Mouse (Mus musculus): ENCODE measurements around the gene Mrpl39. TPM values are rescaled to one million over a fixed set of nuclear protein-coding genes. Genes with fewer than 3 reads are reported as not detected.
A peak's percentile ranks its signal among the peaks of the same experiment; 100 is the strongest.

The Mrpl39 gene
- polyA plus RNA-seq, 1 experiment from 2014 or later = 35.6 TPM

DNA sequence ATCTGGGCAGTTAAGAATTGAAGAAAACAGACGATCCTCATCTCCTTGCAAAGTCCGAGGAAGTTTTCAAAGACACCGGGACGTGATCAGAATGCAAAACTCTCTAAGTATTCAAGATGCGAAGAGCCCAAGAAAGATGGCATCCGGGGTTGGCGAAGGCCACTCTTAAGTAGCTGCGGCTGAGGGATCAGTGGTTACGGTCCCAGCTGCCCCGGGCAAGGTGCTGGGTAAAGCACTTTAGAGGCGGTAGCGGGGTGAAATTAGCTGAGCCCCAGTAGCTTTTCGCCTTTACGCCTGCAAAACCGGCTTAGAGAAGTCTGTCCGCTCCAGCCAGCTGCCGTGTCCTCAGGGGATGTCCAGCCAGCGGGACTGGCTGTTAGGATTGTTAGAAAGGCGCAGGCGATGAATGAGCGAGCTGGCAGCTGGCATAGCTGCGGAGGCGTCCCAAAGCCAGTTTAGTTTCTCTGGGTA lies 39.3 kb upstream of the Mrpl39 start:
- peak overlapping the region; percentile 78 for H3K9ac ChIP-seq (ENCODE audit: low read depth, low read length)
- H3K27ac ChIP-seq (ENCODE audit: low read depth, low read length) = peak overlapping the region; percentile 93
- H3K36me3 ChIP-seq (ENCODE audit: control insufficient read depth, insufficient read depth, low read length) = no peaks in the 10 kb centered on the region
- H3K4me3 ChIP-seq (ENCODE audit: low read length) = peak overlapping the region; percentile 77
- peaks cover 2% of the 10 kb centered on the region for H3K9me3 ChIP-seq (ENCODE audit: control insufficient read depth, low read length)
- H3K27me3 ChIP-seq (replicated peaks; ENCODE audit: control insufficient read depth, insufficient read depth, low read length) = no peaks in the 10 kb centered on the region
- ATAC-seq = peak; percentile 58
- peaks cover 4% of the 10 kb centered on the region; the same call in 1 of the 2 replicates for H3K4me1 ChIP-seq (ENCODE audit: control insufficient read depth, insufficient read depth, low read depth, low read length)
- peak overlapping the region; percentile 99 for H3K4me2 ChIP-seq (ENCODE audit: low read length)
- 0% methylated on average over 23 of the region's 23 CpGs for WGBS

GRCm38 (mm10) chr16:84774003-84774703 lies 38.6 kb upstream of the Mrpl39 start, which contains the start of gene Jam2:
TSS of gene Jam2 (plus strand) at chr16:84774123.
- no peaks in the 10 kb centered on the region for H3K36me3 ChIP-seq (ENCODE audit: control insufficient read depth, insufficient read depth, low read length)
- peak within 1 kb of the TSS; percentile 78 for H3K9ac ChIP-seq (ENCODE audit: low read depth, low read length)
- H3K4me3 ChIP-seq (ENCODE audit: low read length) = peak within 1 kb of the TSS; percentile 77
- peaks cover 4% of the 10 kb centered on the region; the same call in 1 of the 2 replicates for H3K4me1 ChIP-seq (ENCODE audit: control insufficient read depth, insufficient read depth, low read depth, low read length)
- ATAC-seq = peak; percentile 94
- peak within 1 kb of the TSS; percentile 99 for H3K4me2 ChIP-seq (ENCODE audit: low read length)
- no peaks in the 10 kb centered on the region for H3K9me3 ChIP-seq (ENCODE audit: control insufficient read depth, low read length)
- peak within 1 kb of the TSS; percentile 93 for H3K27ac ChIP-seq (ENCODE audit: low read depth, low read length)
- WGBS = under 1% methylated on average over 40 of the region's 43 CpGs
- H3K27me3 ChIP-seq (replicated peaks; ENCODE audit: control insufficient read depth, insufficient read depth, low read length) = no peaks in the 10 kb centered on the region

- Histone ChIP-seq H3K4me3 (ENCODE audit: low read length) (peak overlapping the region; percentile 77), H3K4me2 (ENCODE audit: low read length) (peak overlapping the region; percentile 99), H3K4me1 (ENCODE audit: control insufficient read depth, insufficient read depth, low read depth, low read length) (peaks cover 4% of the 10 kb centered on the region; the same call in 1 of the 2 replicates), H3K36me3 (ENCODE audit: control insufficient read depth, insufficient read depth, low read length) (no peaks in the 10 kb centered on the region), H3K9ac (ENCODE audit: low read depth, low read length) (peak overlapping the region; percentile 78), H3K27ac (ENCODE audit: low read depth, low read length) (peak overlapping the region; percentile 93), H3K9me3 (ENCODE audit: control insufficient read depth, low read length) (no peaks in the 10 kb centered on the region), H3K27me3 (replicated peaks; ENCODE audit: control insufficient read depth, insufficient read depth, low read length) (no peaks in the 10 kb centered on the region)
- WGBS = under 1% methylated on average over 15 of the region's 15 CpGs
- ATAC-seq = peak; percentile 12
Observed at GRCm38 (mm10) chr16:84773268-84773861, 37.8 kb upstream of the Mrpl39 start.

- no peak overlapping the region for H3K9ac ChIP-seq (ENCODE audit: low read depth, low read length)
- peak overlapping the region; percentile 99 for H3K4me2 ChIP-seq (ENCODE audit: low read length)
- peak overlapping the region; percentile 77 for H3K4me3 ChIP-seq (ENCODE audit: low read length)
- ATAC-seq = no peak
- no peaks in the 10 kb centered on the region for H3K9me3 ChIP-seq (ENCODE audit: control insufficient read depth, low read length)
- H3K36me3 ChIP-seq (ENCODE audit: control insufficient read depth, insufficient read depth, low read length) = no peaks in the 10 kb centered on the region
- WGBS = 11% methylated on average over 8 of the region's 8 CpGs
- H3K27me3 ChIP-seq (replicated peaks; ENCODE audit: control insufficient read depth, insufficient read depth, low read length) = no peaks in the 10 kb centered on the region
- H3K4me1 ChIP-seq (ENCODE audit: control insufficient read depth, insufficient read depth, low read depth, low read length) = peaks cover 4% of the 10 kb centered on the region; the same call in 1 of the 2 replicates
- H3K27ac ChIP-seq (ENCODE audit: low read depth, low read length) = no peak overlapping the region; the same call in 1 of the 2 replicates
Observed at GRCm38 (mm10) chr16:84772496-84773267, 37.1 kb upstream of the Mrpl39 start.

DNA sequence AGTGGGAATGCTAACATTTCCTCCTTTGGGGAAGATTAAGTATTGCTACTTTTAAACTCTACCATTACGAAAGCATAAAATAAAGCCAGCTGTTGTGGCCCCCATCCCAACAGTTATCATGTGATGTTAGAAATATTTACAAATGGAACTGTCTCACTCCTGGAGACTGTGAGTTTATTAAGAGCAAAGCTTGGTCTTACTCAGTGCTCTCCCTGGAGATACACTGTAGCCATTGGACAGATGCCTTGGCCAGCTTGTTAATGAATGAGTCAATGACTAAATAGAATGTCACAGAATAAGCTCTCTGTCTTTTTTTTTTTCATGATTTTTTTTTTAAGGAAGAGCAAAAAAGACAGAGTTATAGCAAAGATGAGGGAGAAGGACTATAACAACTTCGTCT lies 35.9 kb upstream of the Mrpl39 start:
- Histone ChIP-seq H3K27ac (ENCODE audit: low read depth, low read length) (no peak overlapping the region), H3K4me3 (ENCODE audit: low read length) (no peak overlapping the region), H3K9me3 (ENCODE audit: control insufficient read depth, low read length) (no peaks in the 10 kb centered on the region), H3K4me1 (ENCODE audit: control insufficient read depth, insufficient read depth, low read depth, low read length) (peaks cover 4% of the 10 kb centered on the region; the same call in 1 of the 2 replicates), H3K4me2 (ENCODE audit: low read length) (no peak overlapping the region), H3K9ac (ENCODE audit: low read depth, low read length) (no peak overlapping the region), H3K36me3 (ENCODE audit: control insufficient read depth, insufficient read depth, low read length) (no peaks in the 10 kb centered on the region), H3K27me3 (replicated peaks; ENCODE audit: control insufficient read depth, insufficient read depth, low read length) (no peaks in the 10 kb centered on the region)
- WGBS = 90% methylated on average over 2 of the region's 2 CpGs
- ATAC-seq = no peak

GRCm38 (mm10) chr16:84770891-84771290 lies 35.3 kb upstream of the Mrpl39 start:
- no peak for ATAC-seq
- no peaks in the 10 kb centered on the region for H3K9me3 ChIP-seq (ENCODE audit: control insufficient read depth, low read length)
- H3K27me3 ChIP-seq (replicated peaks; ENCODE audit: control insufficient read depth, insufficient read depth, low read length) = no peaks in the 10 kb centered on the region
- WGBS = 97% methylated on average over 7 of the region's 7 CpGs
- H3K36me3 ChIP-seq (ENCODE audit: control insufficient read depth, insufficient read depth, low read length) = no peaks in the 10 kb centered on the region
- no peak overlapping the region for H3K27ac ChIP-seq (ENCODE audit: low read depth, low read length)
- H3K9ac ChIP-seq (ENCODE audit: low read depth, low read length) = no peak overlapping the region
- H3K4me2 ChIP-seq (ENCODE audit: low read length) = no peak overlapping the region
- H3K4me3 ChIP-seq (ENCODE audit: low read length) = no peak overlapping the region
- peaks cover 4% of the 10 kb centered on the region; the same call in 1 of the 2 replicates for H3K4me1 ChIP-seq (ENCODE audit: control insufficient read depth, insufficient read depth, low read depth, low read length)

- peaks cover 4% of the 10 kb centered on the region; the same call in 1 of the 2 replicates for H3K4me1 ChIP-seq (ENCODE audit: control insufficient read depth, insufficient read depth, low read depth, low read length)
- H3K36me3 ChIP-seq (ENCODE audit: control insufficient read depth, insufficient read depth, low read length) = no peaks in the 10 kb centered on the region
- no peak overlapping the region for H3K4me2 ChIP-seq (ENCODE audit: low read length)
- H3K4me3 ChIP-seq (ENCODE audit: low read length) = no peak overlapping the region
- H3K9ac ChIP-seq (ENCODE audit: low read depth, low read length) = no peak overlapping the region
- H3K9me3 ChIP-seq (ENCODE audit: control insufficient read depth, low read length) = no peaks in the 10 kb centered on the region
- WGBS = 88% methylated on average over 19 of the region's 19 CpGs
- H3K27me3 ChIP-seq (replicated peaks; ENCODE audit: control insufficient read depth, insufficient read depth, low read length) = no peaks in the 10 kb centered on the region
- ATAC-seq = no peak
- H3K27ac ChIP-seq (ENCODE audit: low read depth, low read length) = no peak overlapping the region
Observed at GRCm38 (mm10) chr16:84769619-84770464, 34.3 kb upstream of the Mrpl39 start.

DNA sequence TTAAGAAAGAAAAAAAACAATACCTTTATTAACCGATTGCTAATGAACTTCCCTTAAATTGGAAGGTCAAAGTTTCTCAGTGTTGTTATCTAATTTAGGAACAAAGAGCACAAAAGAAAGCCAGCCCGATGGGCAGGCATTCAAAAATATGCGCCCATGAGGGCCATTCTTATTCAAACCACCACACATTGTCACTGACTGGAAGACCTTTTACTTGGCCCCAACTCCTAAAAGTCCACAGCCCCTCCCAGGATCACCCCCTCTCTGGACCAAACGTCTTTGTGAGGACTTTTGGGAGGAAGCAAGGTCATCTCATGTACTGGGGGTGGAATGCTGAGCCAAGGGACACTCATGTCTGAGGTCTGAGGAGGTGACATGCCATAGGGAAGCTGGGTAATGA lies 33.6 kb upstream of the Mrpl39 start:
- Histone ChIP-seq H3K36me3 (ENCODE audit: control insufficient read depth, insufficient read depth, low read length) (no peaks in the 10 kb centered on the region), H3K9ac (ENCODE audit: low read depth, low read length) (no peak overlapping the region), H3K27ac (ENCODE audit: low read depth, low read length) (no peak overlapping the region), H3K4me1 (ENCODE audit: control insufficient read depth, insufficient read depth, low read depth, low read length) (peaks cover 4% of the 10 kb centered on the region; the same call in 1 of the 2 replicates), H3K9me3 (ENCODE audit: control insufficient read depth, low read length) (no peaks in the 10 kb centered on the region), H3K4me3 (ENCODE audit: low read length) (no peak overlapping the region), H3K27me3 (replicated peaks; ENCODE audit: control insufficient read depth, insufficient read depth, low read length) (no peaks in the 10 kb centered on the region), H3K4me2 (ENCODE audit: low read length) (no peak overlapping the region)
- ATAC-seq = no peak
- WGBS = 38% methylated on average over 4 of the region's 4 CpGs
